Mouse (Mus musculus): ENCODE measurements around the gene Carmil1. TPM values are rescaled to one million over a fixed set of nuclear protein-coding genes. Genes with fewer than 3 reads are reported as not detected.

Carmil1 gene
- total and polyA plus RNA-seq, 3 experiments = 1.2 to 6.9 (median 4.4) TPM

- H3K9ac ChIP-seq (ENCODE audit: low read depth, low read length) = no peak overlapping the region
- no peaks in the 10 kb centered on the region for H3K27me3 ChIP-seq (ENCODE audit: control insufficient read depth, insufficient read depth, low read length)
- no peak overlapping the region for H3K27ac ChIP-seq
- no peak for DNase-seq
- no peaks in the 10 kb centered on the region for H3K4me1 ChIP-seq (ENCODE audit: control insufficient read depth, insufficient read depth, low read length)
- no peaks in the 10 kb centered on the region for H3K36me3 ChIP-seq (ENCODE audit: control insufficient read depth, insufficient read depth, low read length)
- WGBS = 84% methylated on average over 2 of the region's 2 CpGs
- no peaks in the 10 kb centered on the region for H3K79me2 ChIP-seq (replicated peaks; ENCODE audit: control insufficient read depth, insufficient read depth, low read length)
- H3K4me3 ChIP-seq = no peak overlapping the region
- intact Hi-C loops (cut with DNase I) = no loop called here
- no peak for TF ChIP-seq POLR2A (IDR thresholded peaks at IDR 0.05; ENCODE audit: insufficient read depth, low read depth, low read length)
- TF ChIP-seq EP300 (IDR thresholded peaks at IDR 0.05; ENCODE audit: insufficient read depth, low read depth, low read length) = no peak
- no peak for TF ChIP-seq CTCF (IDR thresholded peaks at IDR 0.05)
Observed at GRCm38 (mm10) chr13:24130741-24131140, 149.9 kb downstream of the Carmil1 start.

GRCm38 (mm10) chr13:24128731-24129130, 151.9 kb downstream of the Carmil1 start:
- WGBS = 100% methylated on average over 1 of the region's 1 CpGs
- Histone ChIP-seq H3K27me3 (ENCODE audit: control insufficient read depth, insufficient read depth, low read length) (no peaks in the 10 kb centered on the region), H3K4me1 (ENCODE audit: control insufficient read depth, insufficient read depth, low read length) (no peaks in the 10 kb centered on the region), H3K9ac (ENCODE audit: low read depth, low read length) (no peak overlapping the region), H3K36me3 (ENCODE audit: control insufficient read depth, insufficient read depth, low read length) (no peaks in the 10 kb centered on the region), H3K4me3 (no peak overlapping the region), H3K79me2 (replicated peaks; ENCODE audit: control insufficient read depth, insufficient read depth, low read length) (no peaks in the 10 kb centered on the region), H3K27ac (no peak overlapping the region)
- TF ChIP-seq POLR2A (IDR thresholded peaks at IDR 0.05; ENCODE audit: insufficient read depth, low read depth, low read length) = no peak
- TF ChIP-seq CTCF (IDR thresholded peaks at IDR 0.05) = no peak
- no peak for TF ChIP-seq EP300 (IDR thresholded peaks at IDR 0.05; ENCODE audit: insufficient read depth, low read depth, low read length)
- intact Hi-C loops (cut with DNase I) = no loop called here
- DNase-seq = no peak

DNA sequence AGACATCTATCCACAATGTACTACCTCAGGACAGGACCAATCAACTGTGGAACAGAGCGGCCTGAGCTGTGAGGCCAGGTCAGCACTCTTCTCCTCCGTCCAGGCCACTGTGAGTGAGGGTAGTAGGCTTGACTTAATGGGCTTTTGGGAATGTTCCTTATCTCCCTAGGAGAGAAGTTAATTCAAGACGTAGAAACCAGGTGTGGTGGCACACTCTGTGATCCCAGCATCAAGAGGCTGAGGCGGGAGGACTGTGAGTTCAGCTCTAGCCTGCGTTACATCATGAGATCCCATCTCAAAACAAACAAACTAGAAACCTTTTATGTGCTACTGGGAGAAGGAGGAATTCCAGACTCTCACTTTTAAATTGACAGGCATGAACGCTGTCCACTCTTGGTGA, 154.7 kb downstream of the Carmil1 start:
- no peaks in the 10 kb centered on the region for H3K4me1 ChIP-seq (ENCODE audit: control insufficient read depth, insufficient read depth, low read length)
- no peaks in the 10 kb centered on the region for H3K27me3 ChIP-seq (ENCODE audit: control insufficient read depth, insufficient read depth, low read length)
- H3K27ac ChIP-seq = no peak overlapping the region
- no peak for DNase-seq
- no peak for TF ChIP-seq EP300 (IDR thresholded peaks at IDR 0.05; ENCODE audit: insufficient read depth, low read depth, low read length)
- no peak for TF ChIP-seq POLR2A (IDR thresholded peaks at IDR 0.05; ENCODE audit: insufficient read depth, low read depth, low read length)
- no peak for TF ChIP-seq CTCF (IDR thresholded peaks at IDR 0.05)
- no peak overlapping the region for H3K9ac ChIP-seq (ENCODE audit: low read depth, low read length)
- H3K36me3 ChIP-seq (ENCODE audit: control insufficient read depth, insufficient read depth, low read length) = no peaks in the 10 kb centered on the region
- H3K4me3 ChIP-seq = no peak overlapping the region
- WGBS = 65% methylated on average over 6 of the region's 6 CpGs
- intact Hi-C loops (cut with DNase I) = no loop called here
- H3K79me2 ChIP-seq (replicated peaks; ENCODE audit: control insufficient read depth, insufficient read depth, low read length) = no peaks in the 10 kb centered on the region

DNA sequence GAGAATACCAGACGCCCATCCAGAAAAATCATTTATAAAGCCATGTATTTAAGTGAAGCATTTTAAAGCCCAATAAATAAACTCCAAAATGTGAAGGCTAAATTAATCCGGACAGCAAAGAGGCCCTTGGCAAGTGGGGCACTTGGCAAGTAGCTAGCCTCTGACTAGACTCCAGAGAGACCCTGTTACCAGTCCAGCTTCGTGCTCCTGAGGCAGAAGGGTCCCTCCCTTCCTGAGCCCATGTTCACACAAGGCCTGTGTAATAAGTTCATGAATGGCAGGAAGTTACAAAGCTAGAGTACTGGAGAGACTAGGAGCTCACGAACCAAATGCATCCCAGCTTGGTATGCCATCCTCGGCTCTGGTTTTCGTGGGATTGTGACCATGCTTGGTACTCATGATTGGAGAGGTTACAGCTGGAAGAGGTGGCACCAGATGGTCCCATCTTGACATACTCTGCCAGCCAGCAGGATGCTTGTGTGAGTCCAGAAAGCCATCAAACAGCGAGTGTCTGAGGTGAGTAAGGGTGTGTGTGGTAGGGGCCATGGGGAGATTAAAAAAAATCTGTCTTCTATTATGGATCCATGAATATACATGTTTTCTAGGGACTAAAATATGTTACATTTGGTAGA, 163.3 kb downstream of the Carmil1 start:
- no peaks in the 10 kb centered on the region for H3K4me1 ChIP-seq (ENCODE audit: control insufficient read depth, insufficient read depth, low read length)
- DNase-seq = no peak
- H3K36me3 ChIP-seq (ENCODE audit: control insufficient read depth, insufficient read depth, low read length) = no peaks in the 10 kb centered on the region
- TF ChIP-seq POLR2A (IDR thresholded peaks at IDR 0.05; ENCODE audit: insufficient read depth, low read depth, low read length) = no peak
- TF ChIP-seq EP300 (IDR thresholded peaks at IDR 0.05; ENCODE audit: insufficient read depth, low read depth, low read length) = no peak
- no peak overlapping the region for H3K27ac ChIP-seq
- no peaks in the 10 kb centered on the region for H3K79me2 ChIP-seq (replicated peaks; ENCODE audit: control insufficient read depth, insufficient read depth, low read length)
- no peak overlapping the region for H3K9ac ChIP-seq (ENCODE audit: low read depth, low read length)
- H3K27me3 ChIP-seq (ENCODE audit: control insufficient read depth, insufficient read depth, low read length) = no peaks in the 10 kb centered on the region
- no peak overlapping the region for H3K4me3 ChIP-seq
- 53% methylated on average over 7 of the region's 7 CpGs for WGBS
- intact Hi-C loops (cut with DNase I) = loop anchor here (10.0 kb wide), 1 partner anchor 138 kb away; no protein-coding TSS in a partner anchor

- peak; percentile 75 for TF ChIP-seq CTCF (IDR thresholded peaks at IDR 0.05)
- TF ChIP-seq POLR2A (IDR thresholded peaks at IDR 0.05; ENCODE audit: insufficient read depth, low read depth, low read length) = no peak
- 0 out of 2 replicates have a peak, but pooled peaks have one; percentile 38 for TF ChIP-seq EP300 (IDR thresholded peaks at IDR 0.05; ENCODE audit: insufficient read depth, low read depth, low read length)
- H3K4me1 ChIP-seq (ENCODE audit: control insufficient read depth, insufficient read depth, low read length) = no peaks in the 10 kb centered on the region
- no peak overlapping the region for H3K9ac ChIP-seq (ENCODE audit: low read depth, low read length)
- no peaks in the 10 kb centered on the region for H3K27me3 ChIP-seq (ENCODE audit: control insufficient read depth, insufficient read depth, low read length)
- H3K79me2 ChIP-seq (replicated peaks; ENCODE audit: control insufficient read depth, insufficient read depth, low read length) = no peaks in the 10 kb centered on the region
- DNase-seq = peak; percentile 29
- no peaks in the 10 kb centered on the region for H3K36me3 ChIP-seq (ENCODE audit: control insufficient read depth, insufficient read depth, low read length)
- WGBS = 69% methylated on average over 9 of the region's 9 CpGs
- intact Hi-C loops (cut with DNase I) = loop anchor here (1.0 to 10.0 kb wide), 2 partner anchors 142 to 168 kb away; no protein-coding TSS in a partner anchor
- H3K27ac ChIP-seq = no peak overlapping the region
- H3K4me3 ChIP-seq = no peak overlapping the region
Observed at GRCm38 (mm10) chr13:24112689-24113348, 167.8 kb downstream of the Carmil1 start.

GRCm38 (mm10) chr13:24110329-24110728, 170.3 kb downstream of the Carmil1 start:
- Histone ChIP-seq H3K4me1 (ENCODE audit: control insufficient read depth, insufficient read depth, low read length) (no peaks in the 10 kb centered on the region), H3K27ac (no peak overlapping the region), H3K4me3 (no peak overlapping the region), H3K27me3 (ENCODE audit: control insufficient read depth, insufficient read depth, low read length) (no peaks in the 10 kb centered on the region; the same call in 1 of the 2 replicates), H3K36me3 (ENCODE audit: control insufficient read depth, insufficient read depth, low read length) (no peaks in the 10 kb centered on the region), H3K79me2 (replicated peaks; ENCODE audit: control insufficient read depth, insufficient read depth, low read length) (no peaks in the 10 kb centered on the region), H3K9ac (ENCODE audit: low read depth, low read length) (no peak overlapping the region)
- no peak for DNase-seq
- 91% methylated on average over 7 of the region's 7 CpGs for WGBS
- intact Hi-C loops (cut with DNase I) = loop anchor here (10.0 kb wide), 1 partner anchor 144 kb away; no protein-coding TSS in a partner anchor
- no peak for TF ChIP-seq POLR2A (IDR thresholded peaks at IDR 0.05; ENCODE audit: insufficient read depth, low read depth, low read length)
- no peak for TF ChIP-seq CTCF (IDR thresholded peaks at IDR 0.05)
- TF ChIP-seq EP300 (IDR thresholded peaks at IDR 0.05; ENCODE audit: insufficient read depth, low read depth, low read length) = no peak
